Mouse (Mus musculus) brain, embryonic 14.5 days (tissue): ENCODE data around the gene Acsbg1.

Experiments used
- CTCF ChIP-seq: fragments of 200-500 bp; IDR thresholded peaks from 2 replicates; pipeline ENCODE4 v1.5.1; 2012; ENCODE audit warnings: inconsistent platforms, mild to moderate bottlenecking, moderate library complexity, borderline replicate concordance; ENCODE audit not compliant: insufficient read depth, insufficient read length; ENCODE audit errors: extremely low read depth
- POLR2A ChIP-seq: fragments of 200-500 bp; IDR thresholded peaks from 2 replicates; pipeline ENCODE4 v1.6.1; 2012; ENCODE audit warnings: mild to moderate bottlenecking, inconsistent platforms, borderline replicate concordance; ENCODE audit not compliant: poor library complexity, insufficient read depth, insufficient read length, severe bottlenecking; ENCODE audit errors: extremely low read depth

DNA sequence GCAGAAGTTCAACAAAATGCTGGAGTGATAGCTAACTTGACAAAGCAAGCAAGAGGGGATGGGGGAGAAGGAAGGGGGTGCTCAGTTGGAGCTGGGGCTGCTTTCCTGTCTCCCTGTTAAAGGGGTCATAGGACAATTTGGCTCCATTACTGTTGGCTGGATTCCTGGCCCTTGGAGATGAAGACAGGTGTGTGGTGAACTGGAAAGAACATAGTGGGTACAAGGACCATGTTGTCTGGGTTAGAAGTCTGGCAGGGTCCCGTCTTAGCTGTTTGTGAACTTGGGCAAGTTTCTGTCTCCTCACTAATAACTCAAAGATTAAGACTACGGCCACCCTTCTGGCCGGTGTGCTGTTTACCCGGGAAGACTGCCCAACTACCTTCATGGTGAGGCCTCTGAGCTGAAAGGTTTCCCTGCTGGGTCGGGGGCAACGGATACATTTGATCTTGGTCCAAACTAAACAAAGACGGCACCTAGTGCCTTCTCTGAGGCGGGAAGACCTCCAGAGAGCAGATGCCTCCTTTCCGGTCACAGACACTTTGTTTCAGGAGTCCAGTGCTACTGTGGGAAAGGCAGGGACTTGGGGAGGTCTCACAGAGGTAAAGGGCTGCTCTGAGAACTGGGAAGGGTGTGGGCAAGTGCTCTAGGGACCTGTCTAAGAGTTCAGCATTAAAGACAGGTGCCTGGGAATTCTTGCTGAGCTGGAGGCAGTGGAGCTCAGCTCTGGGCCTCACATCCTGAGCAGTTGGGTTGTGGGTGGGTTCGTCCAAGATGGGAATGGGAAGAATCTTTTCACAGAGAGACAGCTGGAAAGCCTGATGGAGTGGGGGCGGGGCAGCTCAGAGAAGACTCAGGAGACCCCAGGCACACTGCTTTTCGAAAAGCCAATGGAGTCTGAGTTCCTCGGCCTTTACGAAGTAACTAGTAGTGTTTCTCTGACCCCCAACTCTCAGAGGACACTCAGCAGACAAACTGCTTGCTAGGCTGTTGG, 25.9 kb upstream of the Acsbg1 start:
- TF ChIP-seq CTCF (no peak), POLR2A (no peak)
